Mouse (Mus musculus) ES-Bruce4 (cell line): ENCODE data around the gene Sarm1. TPM values are rescaled to one million over a fixed set of nuclear protein-coding genes. Genes with fewer than 3 reads are reported as not detected.
A peak's percentile ranks its signal among the peaks of the same experiment; 100 is the strongest.

Experiments
- H3K27ac ChIP-seq: 2 replicates; pipeline ENCODE4 v1.5.1; 2012; ENCODE audit warnings: low read length, inconsistent platforms; ENCODE audit not compliant: insufficient read depth
- H3K27me3 ChIP-seq: 2 replicates; pipeline ENCODE4 v1.6.1; 2012; ENCODE audit warnings: mild to moderate bottlenecking, low read length, inconsistent platforms; ENCODE audit not compliant: control insufficient read depth, poor library complexity, insufficient read depth, severe bottlenecking
- H3K36me3 ChIP-seq: 2 replicates; pipeline ENCODE4 v1.6.1; 2012; ENCODE audit warnings: inconsistent platforms, mild to moderate bottlenecking, low read length, moderate library complexity; ENCODE audit not compliant: control insufficient read depth, poor library complexity, insufficient read depth, severe bottlenecking
- H3K4me1 ChIP-seq: one replicate; pipeline ENCODE4 v1.8.1; 2011; ENCODE audit warnings: low read length; ENCODE audit not compliant: control insufficient read depth, insufficient read depth
- H3K4me3 ChIP-seq: 2 replicates; pipeline ENCODE4 v1.5.1; 2011; ENCODE audit warnings: low read depth, mild to moderate bottlenecking, low read length
- H3K9ac ChIP-seq: 2 replicates; pipeline ENCODE4 v1.6.1; 2012; ENCODE audit warnings: low read depth, mild to moderate bottlenecking, inconsistent platforms; ENCODE audit not compliant: poor library complexity, severe bottlenecking
- H3K9me3 ChIP-seq: replicated peaks from 2 replicates; pipeline ENCODE4 v1.6.1; 2012; ENCODE audit warnings: mild to moderate bottlenecking, low read length, inconsistent platforms; ENCODE audit not compliant: control insufficient read depth, poor library complexity, insufficient read depth, severe bottlenecking
- CTCF ChIP-seq: IDR thresholded peaks from one replicate; pipeline ENCODE4 v1.8.1; 2011; ENCODE audit warnings: low read depth, low read length
- EP300 ChIP-seq: IDR thresholded peaks from 2 replicates; pipeline ENCODE4 v1.6.1; 2011; ENCODE audit warnings: low read depth, low read length; ENCODE audit not compliant: insufficient read depth
- POLR2A ChIP-seq: IDR thresholded peaks from one replicate; pipeline ENCODE4 v1.8.1; 2011; ENCODE audit warnings: low read length; ENCODE audit not compliant: insufficient read depth
- polyA plus RNA-seq: library from polyadenylated mRNA; stranded (reverse); fragments of >200 nt; gene quantifications from 2 replicates; pipeline ENCODE4 v1.2.4, GENCODE M21; 2011; ENCODE audit warnings: low read depth; ENCODE audit not compliant: missing spikeins, insufficient read depth, insufficient read length

The Sarm1 gene
- polyA plus RNA-seq, 1 experiment: 2.0 TPM

GRCm38 (mm10) chr11:78502909-78503650, 5.5 kb upstream of the Sarm1 start, which contains the start of gene Sebox:
Gene Sebox (plus strand): TSS chr11:78503447.
- H3K4me3 ChIP-seq: no peak within 1 kb of the TSS
- H3K27me3 ChIP-seq: no peaks in the 10 kb centered on the region
- no peak within 1 kb of the TSS for H3K9ac ChIP-seq
- H3K4me1 ChIP-seq: no peaks in the 10 kb centered on the region
- no peaks in the 10 kb centered on the region for H3K9me3 ChIP-seq
- no peak within 1 kb of the TSS for H3K27ac ChIP-seq
- no peak for TF ChIP-seq CTCF
- no peak for TF ChIP-seq POLR2A
- TF ChIP-seq EP300: no peak
- H3K36me3 ChIP-seq: peaks cover 25% of the 10 kb centered on the region

GRCm38 (mm10) chr11:78501529-78501928, 4.0 kb upstream of the Sarm1 start:
- H3K4me3 ChIP-seq: no peak overlapping the region

GRCm38 (mm10) chr11:78500623-78501202, 3.2 kb upstream of the Sarm1 start:
- H3K36me3 ChIP-seq: peaks cover 4% of the 10 kb centered on the region; the same call in 1 of the 2 replicates
- no peaks in the 10 kb centered on the region for H3K4me1 ChIP-seq
- H3K9ac ChIP-seq: no peak overlapping the region
- TF ChIP-seq EP300 (no peak), CTCF (no peak), POLR2A (no peak)
- H3K4me3 ChIP-seq: no peak overlapping the region
- H3K27me3 ChIP-seq: no peaks in the 10 kb centered on the region
- H3K9me3 ChIP-seq: no peaks in the 10 kb centered on the region
- no peak overlapping the region for H3K27ac ChIP-seq

More at GRCm38 (mm10) chr11:78501529-78501928, 4.0 kb upstream of the Sarm1 start:
- no peak for TF ChIP-seq POLR2A
- TF ChIP-seq EP300: no peak
- TF ChIP-seq CTCF: no peak
- H3K36me3 ChIP-seq: peaks cover 10% of the 10 kb centered on the region
- H3K27me3 ChIP-seq: no peaks in the 10 kb centered on the region
- no peaks in the 10 kb centered on the region for H3K9me3 ChIP-seq
- H3K9ac ChIP-seq: no peak overlapping the region
- H3K4me1 ChIP-seq: no peaks in the 10 kb centered on the region
- no peak overlapping the region for H3K27ac ChIP-seq

GRCm38 (mm10) chr11:78499543-78499942, 2.0 kb upstream of the Sarm1 start:
- Histone ChIP-seq H3K27me3 (no peaks in the 10 kb centered on the region), H3K27ac (no peak overlapping the region), H3K4me3 (no peak overlapping the region), H3K36me3 (no peaks in the 10 kb centered on the region), H3K4me1 (no peaks in the 10 kb centered on the region), H3K9me3 (no peaks in the 10 kb centered on the region), H3K9ac (no peak overlapping the region)
- TF ChIP-seq POLR2A: no peak
- TF ChIP-seq CTCF: no peak
- no peak for TF ChIP-seq EP300

GRCm38 (mm10) chr11:78499004-78499403, 1.4 kb upstream of the Sarm1 start, which contains the start of gene Vtn:
Gene Vtn (plus strand): TSS chr11:78499091.
- Histone ChIP-seq H3K9me3 (no peaks in the 10 kb centered on the region), H3K36me3 (no peaks in the 10 kb centered on the region), H3K9ac (peak within 1 kb of the TSS; percentile 21; the same call in 1 of the 2 replicates), H3K4me3 (peak within 1 kb of the TSS; percentile 48), H3K27ac (no peak within 1 kb of the TSS), H3K4me1 (no peaks in the 10 kb centered on the region), H3K27me3 (no peaks in the 10 kb centered on the region)
- no peak for TF ChIP-seq CTCF
- no peak for TF ChIP-seq POLR2A
- TF ChIP-seq EP300: no peak

DNA sequence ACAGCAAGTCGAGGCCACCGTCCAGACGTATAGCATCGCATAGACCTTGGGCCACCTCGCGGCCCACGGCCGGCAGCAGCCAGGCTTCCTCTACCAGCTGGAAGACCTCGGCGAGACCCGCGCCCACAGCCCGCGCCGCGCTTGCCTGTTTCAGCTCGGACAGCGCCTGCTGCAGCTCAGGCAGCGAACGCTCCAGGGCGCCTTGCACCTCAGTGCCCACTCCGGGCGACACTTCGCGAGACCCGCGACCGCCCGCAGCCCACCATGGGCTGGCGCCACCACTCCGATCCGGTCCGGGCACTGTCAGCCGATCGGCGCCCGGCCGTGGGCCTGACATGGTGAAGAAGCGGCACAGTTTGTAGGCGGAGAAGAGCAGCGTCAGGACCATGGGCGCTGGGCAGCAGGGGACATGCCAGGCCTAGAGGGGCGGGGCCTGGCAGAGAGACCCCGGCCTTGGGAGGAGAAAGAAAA, 448 bp downstream of the Sarm1 start:
- 0 out of 2 replicates have a peak overlapping the region, but pooled peaks have one; percentile 3 for H3K9ac ChIP-seq
- no peaks in the 10 kb centered on the region for H3K27me3 ChIP-seq
- TF ChIP-seq POLR2A: no peak
- no peak for TF ChIP-seq EP300
- no peak for TF ChIP-seq CTCF
- H3K27ac ChIP-seq: no peak overlapping the region
- H3K9me3 ChIP-seq: no peaks in the 10 kb centered on the region
- H3K36me3 ChIP-seq: no peaks in the 10 kb centered on the region
- no peaks in the 10 kb centered on the region for H3K4me1 ChIP-seq
- peak overlapping the region; percentile 41 for H3K4me3 ChIP-seq
